Mouse (Mus musculus) bone marrow, adult 2 months (tissue): ENCODE measurements around the gene Kntc1.

Experiments
- CTCF ChIP-seq: fragments of 200-500 bp; IDR thresholded peaks from 2 replicates; pipeline ENCODE4 v1.5.1; 2011; ENCODE audit warnings: low read length, control low read depth; ENCODE audit not compliant: control insufficient read depth, insufficient read depth
- POLR2A ChIP-seq: fragments of 200-500 bp; IDR thresholded peaks from 2 replicates; pipeline ENCODE4 v1.6.1; 2011; ENCODE audit warnings: low read depth, mild to moderate bottlenecking, control low read depth, low read length, borderline replicate concordance; ENCODE audit not compliant: control insufficient read depth

- TF ChIP-seq CTCF (no peak), POLR2A (no peak)
These were observed 59.6 kb downstream of the Kntc1 start for GRCm38 (mm10) chr5:123809156-123809555.
